Mouse (Mus musculus) limb, embryonic 13.5 days (tissue): ENCODE measurements at regions not wholly inside any gene's neighbourhood (a gene's known extent, or its start where the extent isn't known, plus 50 kb on each side); places are given as distances from the start of the nearest gene placed in this dataset.

Experiments used
- ATAC-seq: fragments of 200-750 bp; cut with Nextera tagmentation; 2 replicates; pipeline ENCODE4 v1.8.0; 2017; ENCODE audit warnings: low read depth, moderate number of reproducible peaks, moderate TSS enrichment; ENCODE audit not compliant: low FRiP score
- H3K27ac ChIP-seq: fragments of 300-500 bp; sonication (generic); 2 replicates; pipeline ENCODE4 v1.5.1; 2015; ENCODE audit warnings: inconsistent platforms, mild to moderate bottlenecking, moderate library complexity
- H3K27me3 ChIP-seq: fragments of 300-500 bp; sonication (generic); 2 replicates; pipeline ENCODE4 v1.6.1; 2015; ENCODE audit warnings: mild to moderate bottlenecking, inconsistent platforms
- H3K36me3 ChIP-seq: fragments of 300-500 bp; sonication (generic); 2 replicates; pipeline ENCODE4 v1.6.1; 2015; ENCODE audit warnings: inconsistent platforms, mild to moderate bottlenecking, moderate library complexity
- H3K4me1 ChIP-seq: fragments of 300-500 bp; sonication (generic); 2 replicates; pipeline ENCODE4 v1.6.1; 2015; ENCODE audit warnings: inconsistent platforms
- H3K4me2 ChIP-seq: fragments of 300-500 bp; sonication (generic); replicated peaks from 2 replicates; pipeline ENCODE4 v1.6.1; 2015; ENCODE audit warnings: inconsistent platforms, mild to moderate bottlenecking, moderate library complexity
- H3K4me3 ChIP-seq: fragments of 300-500 bp; sonication (generic); 2 replicates; pipeline ENCODE4 v1.5.1; 2015; ENCODE audit warnings: moderate library complexity, mild to moderate bottlenecking, inconsistent platforms
- H3K9ac ChIP-seq: fragments of 300-500 bp; sonication (generic); 2 replicates; pipeline ENCODE4 v1.6.1; 2015; ENCODE audit warnings: mild to moderate bottlenecking, inconsistent platforms
- H3K9me3 ChIP-seq: fragments of 300-500 bp; sonication (generic); 2 replicates; pipeline ENCODE4 v1.6.1; 2016; ENCODE audit warnings: inconsistent platforms
- WGBS: fragments of 180-500 bp; shearing (Covaris S2); methylation state at CpG from one replicate; pipeline ENCODE4 v1.1.7; 2015; 5-methylcytosine and 5-hydroxymethylcytosine counted together

DNA sequence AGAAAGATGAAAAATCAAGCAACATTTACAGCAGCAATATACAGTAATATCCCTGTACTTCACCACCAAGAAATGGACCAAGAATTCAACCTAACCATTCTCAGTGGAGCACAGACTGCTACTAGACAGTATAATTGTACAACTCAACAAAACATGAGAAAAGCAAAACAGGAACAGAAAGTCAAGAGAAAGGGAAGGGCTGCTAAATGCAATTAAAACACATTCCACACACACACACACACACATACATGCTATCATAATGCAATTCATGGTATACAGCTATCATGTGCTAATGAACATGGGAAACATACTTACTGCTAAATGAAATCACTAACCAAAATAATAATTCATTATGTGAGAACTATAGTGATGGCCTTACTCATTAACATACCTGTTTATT is 335.2 kb upstream of the Mmadhc start:
- Histone ChIP-seq H3K27ac (no peak overlapping the region), H3K9me3 (no peaks in the 10 kb centered on the region), H3K4me1 (no peaks in the 10 kb centered on the region), H3K4me2 (no peak overlapping the region), H3K9ac (no peak overlapping the region), H3K36me3 (no peaks in the 10 kb centered on the region), H3K4me3 (no peak overlapping the region), H3K27me3 (no peaks in the 10 kb centered on the region)
- no peak for ATAC-seq

DNA sequence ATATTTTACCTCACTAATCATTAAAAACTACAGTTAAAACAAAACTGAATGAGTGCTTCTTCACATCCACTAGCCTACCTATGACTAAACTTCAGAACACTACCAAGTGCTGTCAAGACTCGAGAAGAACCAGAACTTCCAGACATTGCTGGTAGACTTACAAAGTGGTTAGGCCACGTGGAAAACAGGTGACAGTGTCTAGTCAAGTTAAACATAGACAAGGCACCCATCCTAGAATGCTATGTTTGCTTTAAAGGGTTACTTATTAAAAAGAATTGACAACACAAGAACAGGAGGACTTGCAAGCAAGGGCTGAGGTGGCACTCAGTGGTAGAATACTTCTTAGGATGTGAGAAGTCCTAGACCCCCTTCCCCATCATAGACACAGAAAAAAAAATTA is 330.9 kb upstream of the Mmadhc start:
- 74% methylated on average over 2 of the region's 2 CpGs for WGBS
- Histone ChIP-seq H3K4me1 (no peaks in the 10 kb centered on the region), H3K9ac (no peak overlapping the region), H3K9me3 (no peaks in the 10 kb centered on the region), H3K36me3 (no peaks in the 10 kb centered on the region), H3K27me3 (no peaks in the 10 kb centered on the region), H3K27ac (no peak overlapping the region), H3K4me2 (no peak overlapping the region), H3K4me3 (no peak overlapping the region)
- no peak for ATAC-seq

DNA sequence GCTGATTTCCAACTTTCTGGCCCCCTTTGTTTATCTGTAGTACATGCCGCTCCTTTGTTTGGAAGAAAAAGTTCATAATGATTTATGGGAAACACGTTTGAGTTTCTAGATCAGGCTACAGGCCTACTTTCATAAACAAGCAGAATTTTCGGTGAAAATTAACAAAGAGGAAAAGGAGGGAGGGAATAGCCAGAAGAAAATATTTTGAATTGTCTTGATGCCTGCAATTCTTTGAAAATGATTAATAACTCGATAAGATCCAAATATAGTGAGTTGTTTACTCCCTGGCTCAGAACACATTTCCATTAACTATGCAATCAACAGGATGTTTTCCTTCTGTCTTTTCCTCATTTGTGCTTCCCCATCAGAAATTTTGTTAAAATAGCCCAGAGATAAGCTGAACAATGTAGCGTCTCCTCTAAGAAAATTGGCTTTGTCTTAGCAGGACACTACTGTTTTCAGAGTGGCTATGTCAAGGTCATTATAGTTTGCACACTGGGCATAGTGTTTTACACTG is 328.7 kb upstream of the Mmadhc start:
- H3K4me3 ChIP-seq, result no peak overlapping the region
- 88% methylated on average over 5 of the region's 5 CpGs for WGBS
- H3K9ac ChIP-seq, result no peak overlapping the region
- no peaks in the 10 kb centered on the region for H3K9me3 ChIP-seq
- no peaks in the 10 kb centered on the region for H3K27me3 ChIP-seq
- H3K36me3 ChIP-seq, result no peaks in the 10 kb centered on the region
- H3K4me1 ChIP-seq, result no peaks in the 10 kb centered on the region
- H3K4me2 ChIP-seq, result no peak overlapping the region
- no peak overlapping the region for H3K27ac ChIP-seq
- ATAC-seq, result no peak

DNA sequence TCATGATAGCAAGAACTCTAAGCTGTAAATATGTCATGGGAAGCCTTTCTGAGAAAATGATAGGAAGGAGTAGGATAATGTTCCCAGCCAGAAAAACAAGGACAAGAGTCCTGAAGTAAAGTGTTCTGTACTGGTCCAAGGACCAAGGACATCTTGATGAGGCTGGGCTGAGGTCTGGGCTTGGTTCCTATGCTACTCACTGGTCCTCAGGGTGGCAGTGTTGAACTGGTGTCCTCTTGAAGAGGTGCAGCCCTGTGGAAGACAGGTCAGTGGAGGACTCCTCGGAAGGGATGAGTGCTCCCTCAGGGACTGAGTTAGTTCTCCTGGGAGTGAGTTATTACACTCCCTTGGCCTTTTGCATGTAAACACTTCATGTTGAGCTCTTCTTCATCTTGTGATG is 312.5 kb upstream of the Mmadhc start:
- Histone ChIP-seq H3K36me3 (no peaks in the 10 kb centered on the region), H3K9me3 (no peaks in the 10 kb centered on the region), H3K9ac (no peak overlapping the region), H3K27ac (no peak overlapping the region), H3K27me3 (no peaks in the 10 kb centered on the region), H3K4me1 (no peaks in the 10 kb centered on the region), H3K4me2 (no peak overlapping the region), H3K4me3 (no peak overlapping the region)
- 60% methylated on average over 1 of the region's 1 CpGs for WGBS
- ATAC-seq, result no peak

DNA sequence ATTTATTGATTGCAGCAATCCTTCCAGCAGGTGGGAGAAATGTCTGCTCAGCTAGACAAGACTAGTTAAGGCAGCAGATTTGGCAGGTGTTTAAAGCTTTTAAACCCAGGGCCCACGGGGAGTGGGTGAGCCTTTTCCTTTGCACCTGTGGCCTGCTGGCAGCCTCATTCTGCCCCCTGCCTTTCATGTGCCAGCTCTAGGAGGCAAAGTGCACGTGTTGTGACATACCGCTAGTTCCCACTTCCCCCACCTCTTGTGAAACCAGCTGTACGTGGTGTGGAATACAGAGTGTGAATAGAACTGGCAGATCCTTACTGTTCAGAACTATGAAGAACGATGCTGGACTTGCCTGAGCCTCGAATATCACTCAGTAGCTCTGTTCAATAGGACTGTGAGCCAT is 292.6 kb upstream of the Mmadhc start:
- Histone ChIP-seq H3K27me3 (no peaks in the 10 kb centered on the region), H3K9me3 (peaks cover 6% of the 10 kb centered on the region; the same call in 1 of the 2 replicates), H3K36me3 (no peaks in the 10 kb centered on the region), H3K4me3 (no peak overlapping the region), H3K4me2 (no peak overlapping the region), H3K27ac (no peak overlapping the region), H3K4me1 (peaks cover 21% of the 10 kb centered on the region), H3K9ac (no peak overlapping the region)
- 37% methylated on average over 6 of the region's 6 CpGs for WGBS
- ATAC-seq, result no peak

DNA sequence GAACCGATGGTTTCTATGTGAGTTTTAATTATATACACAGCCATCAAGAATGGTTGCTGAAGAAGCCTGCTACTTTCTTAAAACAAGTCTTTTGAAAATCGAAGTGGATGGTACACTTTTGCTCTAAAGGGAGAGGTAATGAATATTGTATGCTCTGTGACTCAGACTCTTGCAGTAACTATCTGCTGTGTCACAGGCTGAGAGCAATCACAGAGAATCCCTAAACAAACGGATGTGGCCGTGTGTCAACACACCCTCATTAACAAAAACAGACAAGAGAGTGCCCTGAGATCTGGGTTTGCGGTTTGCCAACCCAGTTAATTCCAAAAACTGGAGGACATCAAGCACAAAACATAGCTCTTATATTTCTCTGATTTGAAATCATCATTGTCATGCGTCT is 292.1 kb upstream of the Mmadhc start:
- H3K36me3 ChIP-seq, result no peaks in the 10 kb centered on the region
- no peak overlapping the region for H3K27ac ChIP-seq
- peaks cover 6% of the 10 kb centered on the region; the same call in 1 of the 2 replicates for H3K9me3 ChIP-seq
- H3K27me3 ChIP-seq, result no peaks in the 10 kb centered on the region
- H3K4me3 ChIP-seq, result no peak overlapping the region
- H3K4me1 ChIP-seq, result peaks cover 21% of the 10 kb centered on the region
- no peak overlapping the region for H3K9ac ChIP-seq
- WGBS, result 77% methylated on average over 6 of the region's 6 CpGs
- H3K4me2 ChIP-seq, result no peak overlapping the region
- no peak for ATAC-seq

DNA sequence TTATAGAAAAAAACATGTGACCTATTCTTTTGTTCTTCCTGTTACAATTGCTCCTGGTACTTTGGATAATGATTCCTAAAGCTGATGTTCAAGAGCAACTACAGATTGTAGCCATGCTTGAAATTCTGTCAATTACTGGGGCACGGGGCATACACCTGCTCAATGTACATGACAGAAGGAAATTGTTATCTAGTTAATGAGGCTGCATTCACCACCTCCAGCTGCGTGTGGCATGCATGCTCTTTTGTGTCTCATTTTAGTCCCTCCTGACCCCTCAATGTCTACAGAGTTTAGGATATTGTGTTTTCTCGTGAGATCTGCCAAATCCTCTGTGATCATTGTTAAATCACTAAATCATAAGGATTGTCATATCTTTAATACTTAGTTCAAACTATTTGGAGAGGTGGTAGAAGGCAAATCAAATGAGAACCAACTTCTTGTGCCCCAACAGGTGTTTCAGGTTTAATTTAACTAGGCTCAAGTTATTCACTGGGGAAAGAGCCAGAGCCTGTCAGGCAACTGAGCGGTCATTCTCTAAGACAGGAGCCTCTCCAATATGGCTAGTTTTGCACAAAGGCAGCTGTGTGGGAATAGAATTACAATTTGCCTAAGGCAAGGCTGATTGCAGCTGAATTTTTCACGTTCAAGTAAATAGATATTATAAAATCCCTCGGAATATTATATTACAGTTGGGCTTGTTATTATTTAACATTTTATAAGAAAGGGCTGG is 289.9 kb upstream of the Mmadhc start:
- H3K36me3 ChIP-seq, result no peaks in the 10 kb centered on the region
- no peaks in the 10 kb centered on the region for H3K27me3 ChIP-seq
- no peak overlapping the region for H3K27ac ChIP-seq
- peaks cover 6% of the 10 kb centered on the region; the same call in 1 of the 2 replicates for H3K9me3 ChIP-seq
- 27% methylated on average over 6 of the region's 6 CpGs for WGBS
- ATAC-seq, result no peak
- H3K9ac ChIP-seq, result no peak overlapping the region
- H3K4me3 ChIP-seq, result no peak overlapping the region
- H3K4me2 ChIP-seq, result no peak overlapping the region
- peaks cover 21% of the 10 kb centered on the region for H3K4me1 ChIP-seq

DNA sequence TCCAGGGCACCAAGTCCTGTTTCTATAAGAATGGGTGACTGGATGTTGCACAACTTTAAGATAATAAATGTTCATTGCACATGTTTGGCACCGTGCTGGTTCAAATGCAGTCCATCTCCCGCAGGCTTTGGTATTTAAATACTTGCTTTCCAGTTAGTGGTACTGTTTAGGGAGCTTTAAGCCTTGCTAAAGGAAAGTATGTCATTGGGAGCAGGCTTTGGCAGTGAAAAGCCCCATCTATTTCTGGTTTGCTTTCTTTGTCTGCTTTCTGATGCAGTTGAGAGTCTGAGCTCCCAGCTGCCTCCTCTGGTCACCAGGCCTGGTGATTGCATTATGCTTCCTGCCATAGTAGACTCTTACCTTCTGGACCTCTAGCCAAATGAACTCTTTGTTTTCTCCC is 283.0 kb upstream of the Mmadhc start:
- H3K4me2 ChIP-seq, result no peak overlapping the region
- peaks cover 4% of the 10 kb centered on the region; the same call in 1 of the 2 replicates for H3K4me1 ChIP-seq
- WGBS, result 74% methylated on average over 2 of the region's 2 CpGs

DNA sequence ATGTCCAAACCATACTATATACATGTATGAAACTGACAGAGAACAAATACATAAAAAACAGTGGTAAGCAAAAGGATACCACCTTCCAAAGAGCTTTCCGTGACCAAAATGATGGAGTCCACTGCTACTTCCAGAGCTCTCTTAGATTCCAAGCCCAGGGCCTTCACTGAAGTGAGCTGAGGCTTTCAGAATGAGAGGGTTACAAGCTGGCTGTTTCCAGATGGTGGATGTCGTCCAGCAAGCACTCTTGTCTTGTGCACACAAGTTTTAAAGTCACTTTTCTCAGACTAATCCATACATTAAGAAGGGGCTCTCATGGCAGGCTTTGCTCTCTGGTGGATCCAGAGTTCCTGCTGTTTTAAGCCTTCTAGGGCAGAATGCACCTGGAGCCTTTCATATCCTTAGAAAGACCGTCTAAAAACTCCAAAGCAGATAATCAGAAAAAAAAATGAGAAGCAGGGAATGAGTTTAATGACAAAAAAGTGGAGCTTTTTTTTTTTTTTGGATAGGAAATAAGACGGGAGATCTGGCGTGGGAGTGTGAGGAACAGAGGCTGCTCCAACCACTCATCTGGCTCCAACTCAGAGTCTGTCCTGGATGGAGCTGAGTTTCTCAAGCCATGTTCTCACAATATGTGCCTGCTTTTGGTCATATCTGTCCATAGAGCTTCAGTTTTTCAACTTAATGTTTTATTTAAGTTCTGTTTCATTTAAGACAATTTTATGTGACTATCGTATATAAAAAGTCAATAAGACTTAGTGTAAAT is 281.9 kb upstream of the Mmadhc start:
- Histone ChIP-seq H3K9ac (no peak overlapping the region), H3K27me3 (no peaks in the 10 kb centered on the region), H3K4me3 (no peak overlapping the region), H3K4me2 (no peak overlapping the region), H3K9me3 (no peaks in the 10 kb centered on the region), H3K27ac (no peak overlapping the region), H3K36me3 (no peaks in the 10 kb centered on the region), H3K4me1 (peaks cover 8% of the 10 kb centered on the region)
- WGBS, result 53% methylated on average over 6 of the region's 6 CpGs
- ATAC-seq, result no peak

More for the DNA sequence above, 283.0 kb upstream of the Mmadhc start:
- H3K36me3 ChIP-seq, result no peaks in the 10 kb centered on the region
- no peak overlapping the region for H3K4me3 ChIP-seq
- no peaks in the 10 kb centered on the region for H3K9me3 ChIP-seq
- no peak for ATAC-seq
- H3K27me3 ChIP-seq, result no peaks in the 10 kb centered on the region
- H3K27ac ChIP-seq, result no peak overlapping the region
- no peak overlapping the region for H3K9ac ChIP-seq

DNA sequence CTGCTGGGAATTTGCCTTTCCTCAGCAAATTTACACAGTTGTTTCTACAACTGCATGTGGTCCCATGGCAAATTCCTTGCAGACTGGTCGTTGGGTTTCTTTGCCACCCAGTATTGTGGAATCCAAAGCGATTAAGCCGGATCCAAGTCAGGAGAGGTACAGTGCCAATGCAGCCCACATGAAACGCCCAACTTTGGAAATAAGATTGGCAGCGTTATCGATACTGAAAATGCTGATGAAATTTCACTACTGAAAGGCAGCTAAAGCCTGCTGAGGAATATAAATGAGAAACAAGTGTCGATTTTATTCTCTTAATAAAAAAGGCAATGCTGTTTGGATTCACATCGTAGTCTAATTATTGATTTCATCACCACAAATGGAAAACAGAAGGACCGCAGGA is 281.1 kb upstream of the Mmadhc start:
- H3K36me3 ChIP-seq, result no peaks in the 10 kb centered on the region
- no peak overlapping the region for H3K27ac ChIP-seq
- H3K9ac ChIP-seq, result no peak overlapping the region
- no peaks in the 10 kb centered on the region for H3K27me3 ChIP-seq
- no peak overlapping the region for H3K4me2 ChIP-seq
- ATAC-seq, result no peak
- H3K9me3 ChIP-seq, result no peaks in the 10 kb centered on the region
- WGBS, result 79% methylated on average over 9 of the region's 9 CpGs
- H3K4me1 ChIP-seq, result peaks cover 11% of the 10 kb centered on the region
- H3K4me3 ChIP-seq, result no peak overlapping the region

DNA sequence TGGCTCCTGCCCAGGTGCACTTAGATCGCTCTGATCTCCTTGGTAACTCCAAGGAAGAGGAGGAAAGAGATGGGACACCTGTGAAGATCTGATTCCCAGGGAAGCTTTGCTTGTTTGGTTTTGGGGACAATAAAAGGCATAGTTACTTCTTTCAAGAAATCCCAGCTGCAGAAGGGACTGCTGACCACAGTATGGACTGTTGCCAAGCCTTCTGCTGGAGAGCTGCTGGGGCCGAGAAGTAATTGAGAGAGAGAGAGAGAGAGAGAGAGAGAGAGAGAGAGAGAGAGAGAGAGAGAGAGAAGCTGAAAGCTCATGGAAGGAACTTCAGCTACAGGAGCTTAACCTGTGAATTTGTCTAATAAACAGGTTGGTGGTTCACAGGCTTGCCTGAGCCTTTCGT is 276.9 kb upstream of the Mmadhc start:
- no peaks in the 10 kb centered on the region for H3K36me3 ChIP-seq
- no peak overlapping the region for H3K4me3 ChIP-seq
- no peaks in the 10 kb centered on the region for H3K27me3 ChIP-seq
- ATAC-seq, result no peak
- WGBS, result 53% methylated on average over 3 of the region's 3 CpGs
- no peak overlapping the region for H3K9ac ChIP-seq
- H3K4me2 ChIP-seq, result no peak overlapping the region
- H3K27ac ChIP-seq, result no peak overlapping the region; the same call in 1 of the 2 replicates
- no peaks in the 10 kb centered on the region for H3K9me3 ChIP-seq
- H3K4me1 ChIP-seq, result peaks cover 17% of the 10 kb centered on the region

DNA sequence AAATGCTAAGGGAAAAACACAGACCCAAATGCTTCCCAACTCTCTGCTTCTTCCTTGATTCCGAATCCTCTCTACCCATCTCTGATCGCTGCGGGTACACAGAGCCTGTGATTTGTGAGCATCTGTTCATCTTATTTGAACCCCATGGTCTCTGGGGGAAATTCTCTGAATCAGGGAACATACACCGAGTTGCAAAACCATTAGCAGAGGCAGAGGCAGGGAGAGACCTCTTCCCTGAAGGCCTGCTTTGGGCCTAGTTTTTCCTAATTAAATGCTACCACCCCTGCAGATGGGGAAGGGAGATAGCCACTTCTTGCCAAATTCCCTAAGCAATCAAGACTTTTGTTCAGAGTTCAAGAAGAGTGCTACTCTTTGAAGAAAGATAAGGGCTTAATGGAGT is 274.4 kb upstream of the Mmadhc start:
- WGBS, result 79% methylated on average over 4 of the region's 4 CpGs
- Histone ChIP-seq H3K9ac (no peak overlapping the region), H3K9me3 (no peaks in the 10 kb centered on the region), H3K27ac (no peak overlapping the region), H3K27me3 (no peaks in the 10 kb centered on the region), H3K4me3 (no peak overlapping the region), H3K4me2 (no peak overlapping the region), H3K36me3 (no peaks in the 10 kb centered on the region), H3K4me1 (peaks cover 12% of the 10 kb centered on the region)
- no peak for ATAC-seq
